Mouse (Mus musculus) G1E (cell line): ENCODE measurements around the gene Igfbp4.

ENCODE experiments used
- CTCF ChIP-seq: IDR thresholded peaks from 2 replicates; pipeline ENCODE4 v1.5.1; 2012; ENCODE audit warnings: low read depth, low read length, inconsistent platforms, mixed read lengths
- GATA1 ChIP-seq: IDR thresholded peaks from 2 replicates; pipeline ENCODE4 v1.6.1; 2012; ENCODE audit warnings: borderline replicate concordance, low read length, inconsistent platforms, mixed read lengths
- POLR2AphosphoS5 ChIP-seq: IDR thresholded peaks from 2 replicates; pipeline ENCODE4 v1.6.1; 2012; ENCODE audit warnings: low read depth, low read length, inconsistent platforms; ENCODE audit not compliant: insufficient replicate concordance
- TAL1 ChIP-seq: conservative IDR thresholded peaks from 2 replicates; pipeline ENCODE4 v1.6.1; 2012; ENCODE audit warnings: low read depth, low read length, inconsistent platforms, mixed read lengths

GRCm38 (mm10) chr11:99090391-99090790, 49.3 kb downstream of the Igfbp4 start:
- no peak for TF ChIP-seq CTCF
- TF ChIP-seq POLR2AphosphoS5: no peak
- no peak for TF ChIP-seq GATA1
- TF ChIP-seq TAL1: no peak
